Mouse (Mus musculus): ENCODE measurements at regions not wholly inside any gene's neighbourhood (a gene's known extent, or its start where the extent isn't known, plus 50 kb on each side); places are given as distances from the start of the nearest gene placed in this dataset.

GRCm38 (mm10) chr4:127651601-127652000 lies 293.6 kb upstream of the Gjb5 start:
- H3K27ac ChIP-seq (ENCODE audit: insufficient read depth, low read length), result no peak overlapping the region
- TF ChIP-seq POLR2A (IDR thresholded peaks at IDR 0.05; ENCODE audit: insufficient read depth, low read length) (no peak), CTCF (IDR thresholded peaks at IDR 0.05; ENCODE audit: low read depth, low read length) (no peak), EP300 (IDR thresholded peaks at IDR 0.05; ENCODE audit: insufficient read depth, low read depth, low read length) (no peak)
- H3K27me3 ChIP-seq (ENCODE audit: control insufficient read depth, insufficient read depth, low read length, poor library complexity, severe bottlenecking), result no peaks in the 10 kb centered on the region
- H3K4me1 ChIP-seq (ENCODE audit: control insufficient read depth, insufficient read depth, low read length), result no peaks in the 10 kb centered on the region
- no peak overlapping the region for H3K9ac ChIP-seq (ENCODE audit: low read depth, poor library complexity, severe bottlenecking)
- no peaks in the 10 kb centered on the region for H3K36me3 ChIP-seq (ENCODE audit: control insufficient read depth, insufficient read depth, low read length, poor library complexity, severe bottlenecking)
- no peak overlapping the region for H3K4me3 ChIP-seq (ENCODE audit: low read depth, low read length)
- H3K9me3 ChIP-seq (replicated peaks; ENCODE audit: control insufficient read depth, insufficient read depth, low read length, poor library complexity, severe bottlenecking), result no peaks in the 10 kb centered on the region

- H3K4me3 ChIP-seq (ENCODE audit: low read depth, low read length), result no peak overlapping the region
- TF ChIP-seq POLR2A (IDR thresholded peaks at IDR 0.05; ENCODE audit: insufficient read depth, low read length) (no peak), CTCF (IDR thresholded peaks at IDR 0.05; ENCODE audit: low read depth, low read length) (no peak), EP300 (IDR thresholded peaks at IDR 0.05; ENCODE audit: insufficient read depth, low read depth, low read length) (no peak)
- no peaks in the 10 kb centered on the region for H3K4me1 ChIP-seq (ENCODE audit: control insufficient read depth, insufficient read depth, low read length)
- H3K27me3 ChIP-seq (ENCODE audit: control insufficient read depth, insufficient read depth, low read length, poor library complexity, severe bottlenecking), result no peaks in the 10 kb centered on the region
- no peaks in the 10 kb centered on the region for H3K9me3 ChIP-seq (replicated peaks; ENCODE audit: control insufficient read depth, insufficient read depth, low read length, poor library complexity, severe bottlenecking)
- H3K9ac ChIP-seq (ENCODE audit: low read depth, poor library complexity, severe bottlenecking), result no peak overlapping the region
- H3K27ac ChIP-seq (ENCODE audit: insufficient read depth, low read length), result no peak overlapping the region
- H3K36me3 ChIP-seq (ENCODE audit: control insufficient read depth, insufficient read depth, low read length, poor library complexity, severe bottlenecking), result no peaks in the 10 kb centered on the region
These were observed 290.0 kb upstream of the Gjb5 start for GRCm38 (mm10) chr4:127648011-127648410.

GRCm38 (mm10) chr4:127647189-127647588 lies 289.2 kb upstream of the Gjb5 start:
- no peaks in the 10 kb centered on the region for H3K9me3 ChIP-seq (replicated peaks; ENCODE audit: control insufficient read depth, insufficient read depth, low read length, poor library complexity, severe bottlenecking)
- no peaks in the 10 kb centered on the region for H3K4me1 ChIP-seq (ENCODE audit: control insufficient read depth, insufficient read depth, low read length)
- H3K9ac ChIP-seq (ENCODE audit: low read depth, poor library complexity, severe bottlenecking), result no peak overlapping the region
- no peak overlapping the region for H3K27ac ChIP-seq (ENCODE audit: insufficient read depth, low read length)
- TF ChIP-seq CTCF (IDR thresholded peaks at IDR 0.05; ENCODE audit: low read depth, low read length) (no peak), EP300 (IDR thresholded peaks at IDR 0.05; ENCODE audit: insufficient read depth, low read depth, low read length) (no peak), POLR2A (IDR thresholded peaks at IDR 0.05; ENCODE audit: insufficient read depth, low read length) (no peak)
- H3K4me3 ChIP-seq (ENCODE audit: low read depth, low read length), result no peak overlapping the region
- no peaks in the 10 kb centered on the region for H3K36me3 ChIP-seq (ENCODE audit: control insufficient read depth, insufficient read depth, low read length, poor library complexity, severe bottlenecking)
- H3K27me3 ChIP-seq (ENCODE audit: control insufficient read depth, insufficient read depth, low read length, poor library complexity, severe bottlenecking), result no peaks in the 10 kb centered on the region

- Histone ChIP-seq H3K9me3 (replicated peaks; ENCODE audit: control insufficient read depth, insufficient read depth, low read length, poor library complexity, severe bottlenecking) (no peaks in the 10 kb centered on the region), H3K27ac (ENCODE audit: insufficient read depth, low read length) (no peak overlapping the region), H3K27me3 (ENCODE audit: control insufficient read depth, insufficient read depth, low read length, poor library complexity, severe bottlenecking) (no peaks in the 10 kb centered on the region), H3K4me1 (ENCODE audit: control insufficient read depth, insufficient read depth, low read length) (no peaks in the 10 kb centered on the region), H3K4me3 (ENCODE audit: low read depth, low read length) (no peak overlapping the region), H3K9ac (ENCODE audit: low read depth, poor library complexity, severe bottlenecking) (no peak overlapping the region), H3K36me3 (ENCODE audit: control insufficient read depth, insufficient read depth, low read length, poor library complexity, severe bottlenecking) (no peaks in the 10 kb centered on the region)
- TF ChIP-seq EP300 (IDR thresholded peaks at IDR 0.05; ENCODE audit: insufficient read depth, low read depth, low read length) (no peak), CTCF (IDR thresholded peaks at IDR 0.05; ENCODE audit: low read depth, low read length) (no peak), POLR2A (IDR thresholded peaks at IDR 0.05; ENCODE audit: insufficient read depth, low read length) (no peak)
These were observed 282.5 kb upstream of the Gjb5 start for GRCm38 (mm10) chr4:127640251-127641085.

- Histone ChIP-seq H3K27ac (ENCODE audit: insufficient read depth, low read length) (no peak overlapping the region), H3K4me1 (ENCODE audit: control insufficient read depth, insufficient read depth, low read length) (no peaks in the 10 kb centered on the region), H3K9ac (ENCODE audit: low read depth, poor library complexity, severe bottlenecking) (no peak overlapping the region), H3K36me3 (ENCODE audit: control insufficient read depth, insufficient read depth, low read length, poor library complexity, severe bottlenecking) (no peaks in the 10 kb centered on the region), H3K9me3 (replicated peaks; ENCODE audit: control insufficient read depth, insufficient read depth, low read length, poor library complexity, severe bottlenecking) (no peaks in the 10 kb centered on the region), H3K4me3 (ENCODE audit: low read depth, low read length) (no peak overlapping the region), H3K27me3 (ENCODE audit: control insufficient read depth, insufficient read depth, low read length, poor library complexity, severe bottlenecking) (no peaks in the 10 kb centered on the region)
- TF ChIP-seq EP300 (IDR thresholded peaks at IDR 0.05; ENCODE audit: insufficient read depth, low read depth, low read length) (no peak), CTCF (IDR thresholded peaks at IDR 0.05; ENCODE audit: low read depth, low read length) (no peak), POLR2A (IDR thresholded peaks at IDR 0.05; ENCODE audit: insufficient read depth, low read length) (no peak)
These were observed 281.8 kb upstream of the Gjb5 start for GRCm38 (mm10) chr4:127639765-127640164.

- TF ChIP-seq CTCF (IDR thresholded peaks at IDR 0.05; ENCODE audit: low read depth, low read length) (no peak), POLR2A (IDR thresholded peaks at IDR 0.05; ENCODE audit: insufficient read depth, low read length) (no peak), EP300 (IDR thresholded peaks at IDR 0.05; ENCODE audit: insufficient read depth, low read depth, low read length) (no peak)
- H3K9ac ChIP-seq (ENCODE audit: low read depth, poor library complexity, severe bottlenecking), result no peak overlapping the region
- H3K27ac ChIP-seq (ENCODE audit: insufficient read depth, low read length), result no peak overlapping the region
- H3K36me3 ChIP-seq (ENCODE audit: control insufficient read depth, insufficient read depth, low read length, poor library complexity, severe bottlenecking), result no peaks in the 10 kb centered on the region
- H3K27me3 ChIP-seq (ENCODE audit: control insufficient read depth, insufficient read depth, low read length, poor library complexity, severe bottlenecking), result no peaks in the 10 kb centered on the region
- H3K4me3 ChIP-seq (ENCODE audit: low read depth, low read length), result no peak overlapping the region
- H3K9me3 ChIP-seq (replicated peaks; ENCODE audit: control insufficient read depth, insufficient read depth, low read length, poor library complexity, severe bottlenecking), result no peaks in the 10 kb centered on the region
- H3K4me1 ChIP-seq (ENCODE audit: control insufficient read depth, insufficient read depth, low read length), result no peaks in the 10 kb centered on the region
These were observed 279.0 kb upstream of the Gjb5 start for GRCm38 (mm10) chr4:127636934-127637333.
